Mouse (Mus musculus) megakaryocyte, embryonic 14.5 days (primary cell): ENCODE measurements around the gene Scn10a.

Experiments
- FLI1 ChIP-seq: IDR thresholded peaks from 2 replicates; pipeline ENCODE4 v1.6.1; 2012; ENCODE audit warnings: low read length, inconsistent platforms, mixed read lengths
- GATA1 ChIP-seq: IDR thresholded peaks from 3 replicates; pipeline ENCODE4 v1.6.1; 2012; ENCODE audit warnings: mixed read lengths, low read length, inconsistent platforms, borderline replicate concordance

DNA sequence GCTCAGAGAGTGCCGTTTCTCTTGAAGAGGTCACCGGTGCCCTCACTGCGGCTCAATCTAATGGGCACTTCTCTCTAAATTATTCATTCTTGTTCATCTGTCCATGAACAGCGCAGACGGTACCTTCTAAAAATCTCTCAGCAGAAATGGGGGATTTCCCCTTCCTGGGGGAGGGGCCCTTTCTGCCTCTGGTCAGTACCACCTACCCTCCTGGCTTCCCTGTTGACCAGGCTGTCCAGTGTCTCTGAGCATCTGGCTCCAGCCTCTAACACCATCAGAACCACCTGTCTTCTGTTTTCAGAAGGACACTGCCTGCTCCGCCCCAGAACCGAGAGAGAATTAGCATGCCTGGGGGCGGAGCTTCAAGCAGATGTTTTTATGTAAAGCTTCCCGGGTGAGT lies 143.4 kb downstream of the Scn10a start:
- TF ChIP-seq GATA1 (no peak), FLI1 (no peak)
